Mouse (Mus musculus) cortical plate, adult 2 months (tissue): ENCODE data around the gene Tfec.

ENCODE experiments used
- CTCF ChIP-seq: fragments of 200-500 bp; IDR thresholded peaks from 2 replicates; pipeline ENCODE4 v1.5.1; 2011; ENCODE audit warnings: mild to moderate bottlenecking, control low read depth, low read length; ENCODE audit not compliant: insufficient read depth; ENCODE audit errors: extremely low read depth
- POLR2A ChIP-seq: fragments of 200-500 bp; IDR thresholded peaks from 2 replicates; pipeline ENCODE4 v1.6.1; 2011; ENCODE audit warnings: mild to moderate bottlenecking, low read length, control low read depth; ENCODE audit not compliant: insufficient read depth; ENCODE audit errors: extremely low read depth

GRCm38 (mm10) chr6:16870067-16870466 is 28.2 kb downstream of the Tfec start:
- TF ChIP-seq CTCF (no peak), POLR2A (no peak)
